Mouse (Mus musculus): ENCODE results near the gene Nrp2.

The Nrp2 gene

DNA sequence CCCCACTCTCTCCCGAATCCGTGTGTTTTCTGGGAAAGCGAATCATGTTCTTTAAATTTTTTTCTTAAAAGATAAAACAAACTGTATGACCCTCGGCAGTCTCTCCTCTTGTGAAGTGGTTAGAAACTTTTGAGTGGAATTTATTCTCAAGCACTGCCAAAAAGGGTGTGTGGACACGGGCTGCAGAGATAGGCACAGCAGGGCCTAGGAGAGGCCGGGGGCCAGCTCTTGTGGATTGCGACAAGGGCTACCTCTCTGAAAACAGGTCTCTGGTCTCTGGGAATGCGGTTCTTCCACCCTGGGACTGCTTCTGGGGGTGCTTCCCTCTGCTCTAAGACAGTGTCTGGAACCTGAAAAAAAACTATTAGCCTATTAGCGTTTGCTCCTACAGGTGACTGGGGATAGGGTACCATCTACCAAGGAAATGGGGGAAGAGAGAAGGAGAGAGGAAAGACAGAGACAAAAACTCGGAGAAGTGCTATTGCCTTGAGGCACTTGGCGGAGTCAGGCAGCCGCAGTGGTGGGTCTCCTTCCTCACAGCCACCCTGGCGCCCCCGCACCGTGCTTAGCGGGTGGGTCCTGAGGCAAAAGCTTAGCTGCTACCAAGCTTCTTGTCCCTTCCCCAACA is 1.9 kb downstream of the Nrp2 start:
- no peak for DNase-seq (ENCODE audit: low spot score in 2 of 2)

DNA sequence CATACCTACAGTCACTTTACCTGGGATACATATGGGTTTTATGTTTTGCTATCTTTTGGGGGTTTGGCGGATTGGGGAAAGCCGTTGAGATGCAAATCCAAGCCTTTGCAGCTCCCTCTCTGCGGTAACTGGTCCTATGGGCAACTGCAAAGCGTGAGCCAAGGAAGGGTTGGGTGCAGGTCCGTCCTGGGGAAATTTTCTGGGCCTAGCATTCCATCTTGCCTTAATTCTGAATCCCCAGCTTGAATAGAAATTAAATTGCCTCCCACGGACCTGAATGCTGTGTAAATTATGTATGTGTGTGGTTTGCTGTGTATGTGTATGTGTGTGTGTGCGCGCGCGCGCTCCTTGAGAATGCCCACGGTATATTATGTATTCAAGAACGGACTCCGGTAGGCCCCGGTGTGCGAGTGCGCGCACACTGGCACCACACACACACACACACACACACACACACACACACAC is 2.5 kb downstream of the Nrp2 start:
- DNase-seq (ENCODE audit: low spot score in 2 of 2), result no peak

DNA sequence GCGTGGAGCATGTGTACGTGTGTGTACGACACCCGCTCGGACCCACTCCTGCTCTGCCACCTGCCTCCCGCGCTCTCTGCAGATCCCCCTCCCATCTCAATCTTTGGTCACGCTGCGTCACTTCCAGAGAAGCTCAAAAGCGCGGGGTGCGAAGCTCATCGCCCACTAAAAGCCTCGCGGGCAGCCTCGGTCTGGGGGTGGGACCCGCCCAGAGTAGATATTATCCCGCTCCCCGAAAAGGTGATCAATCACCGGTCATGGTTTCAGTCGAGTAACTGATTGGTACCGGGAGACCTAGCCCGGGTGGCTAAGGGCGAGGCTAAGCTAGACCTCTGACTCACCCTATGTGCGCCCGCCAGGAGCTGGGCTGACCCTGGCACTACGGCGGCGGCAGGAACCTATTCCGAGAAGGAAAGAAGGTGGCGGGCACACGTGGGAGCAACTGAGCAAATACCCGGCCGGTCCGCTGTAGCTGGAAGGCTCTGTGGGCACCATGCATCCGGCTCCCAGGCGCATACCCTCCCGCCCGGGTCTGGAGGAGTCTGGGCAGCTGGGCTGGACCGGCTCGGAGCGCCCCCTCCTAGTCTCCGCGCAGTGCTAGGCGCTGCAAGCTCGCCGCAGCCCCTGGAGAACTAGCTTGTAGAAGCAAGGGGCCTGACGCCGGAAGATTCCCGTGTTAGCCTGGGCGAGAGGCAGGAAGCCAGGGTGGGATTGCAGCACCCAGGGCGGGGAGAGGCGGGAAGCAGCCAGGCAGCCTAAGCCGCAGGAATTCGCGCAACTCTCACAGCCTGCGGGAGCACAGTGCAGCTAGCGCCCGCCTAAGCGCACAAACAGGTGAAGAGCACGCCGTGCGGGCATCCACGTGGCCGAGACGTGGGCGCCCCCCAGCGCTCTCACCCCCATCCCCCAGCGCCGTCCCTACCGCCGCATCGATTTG is 3.3 kb downstream of the Nrp2 start:
- no peak for DNase-seq (ENCODE audit: low spot score in 2 of 2)

DNA sequence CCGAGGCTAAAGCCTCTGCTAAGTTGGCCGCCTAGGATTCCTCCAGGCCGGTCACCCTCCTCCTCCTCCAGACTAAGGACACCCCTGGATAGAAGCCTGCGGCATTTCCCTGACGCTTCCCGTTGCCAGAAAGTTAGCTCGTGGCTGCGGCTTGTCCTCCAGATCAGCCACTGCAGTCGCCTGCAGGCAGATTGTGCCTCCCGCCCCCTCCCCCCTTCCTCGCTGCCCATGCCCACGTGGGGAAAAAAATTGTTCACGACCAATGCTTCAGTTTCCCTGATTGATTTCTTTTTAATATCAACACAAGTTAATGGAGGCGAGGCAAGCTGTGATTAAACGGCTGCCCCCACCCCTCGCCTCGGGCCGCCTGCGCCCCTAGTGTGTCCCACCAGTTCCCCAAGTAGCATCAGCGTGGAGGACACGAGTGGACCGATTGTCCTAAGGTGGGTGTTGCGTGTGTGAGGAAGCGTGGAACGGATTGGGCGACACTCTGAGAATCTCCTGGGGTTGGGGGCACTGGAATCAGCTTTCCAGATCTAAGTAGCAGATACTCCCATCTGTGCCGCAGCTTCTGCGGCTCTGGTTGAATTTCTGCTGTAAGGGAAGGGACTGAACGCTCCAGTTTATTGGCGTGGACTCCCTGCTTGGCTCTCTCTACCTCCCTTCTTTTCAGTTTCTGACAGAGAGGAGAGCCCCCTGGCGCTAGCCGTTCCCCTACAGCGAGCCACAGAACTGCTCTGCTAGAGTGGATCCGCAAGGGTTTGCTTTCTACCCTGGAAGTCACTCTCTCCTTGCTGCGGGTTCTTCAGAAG is 4.2 kb downstream of the Nrp2 start:
- no peak for DNase-seq (ENCODE audit: low spot score in 2 of 2)

DNA sequence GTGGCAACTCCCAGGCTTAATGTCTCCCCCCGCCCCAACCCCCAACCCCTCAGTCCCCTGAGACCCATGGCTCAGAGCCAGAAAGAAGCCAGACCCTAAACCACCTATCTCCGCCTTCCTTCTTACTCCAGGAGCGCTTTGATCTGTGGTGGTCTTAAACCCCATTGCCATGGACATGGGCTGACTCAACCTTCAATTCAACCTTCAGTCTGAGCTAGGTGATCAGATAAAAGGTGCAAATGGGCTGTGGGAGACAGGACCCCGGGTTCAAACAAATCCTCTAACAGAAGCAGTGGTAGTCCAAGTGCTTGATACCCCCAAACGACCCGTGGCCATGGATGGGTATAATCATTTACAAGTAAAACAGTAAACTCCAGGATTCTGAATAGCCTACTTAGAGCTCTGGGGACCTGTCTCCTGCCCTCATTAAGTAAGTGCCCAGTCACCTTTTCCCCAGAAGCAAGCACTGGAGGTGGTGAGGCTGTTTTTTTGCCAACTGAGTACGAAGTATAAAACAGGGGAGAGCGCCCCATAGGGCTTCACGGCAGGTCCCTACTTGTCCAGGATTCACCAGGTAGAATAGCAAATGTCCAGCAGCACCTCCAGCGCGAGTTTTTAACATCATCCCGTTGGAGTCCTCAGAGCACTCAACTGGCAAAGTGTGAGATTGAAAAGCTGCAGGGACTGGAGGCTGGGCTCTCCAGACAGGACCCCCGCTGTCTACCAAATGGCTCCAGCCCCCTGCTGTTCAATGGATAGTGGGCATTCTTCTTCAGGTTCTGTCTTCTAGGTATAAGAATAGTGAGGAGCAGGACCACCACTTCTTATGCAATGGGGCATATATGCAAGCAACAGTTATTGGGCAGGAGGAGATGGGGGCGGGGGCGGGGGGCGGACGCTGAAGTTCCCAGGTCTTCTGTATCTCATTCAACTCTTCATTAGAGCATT is 5.1 kb downstream of the Nrp2 start:
- no peak for DNase-seq (ENCODE audit: low spot score in 2 of 2)

DNA sequence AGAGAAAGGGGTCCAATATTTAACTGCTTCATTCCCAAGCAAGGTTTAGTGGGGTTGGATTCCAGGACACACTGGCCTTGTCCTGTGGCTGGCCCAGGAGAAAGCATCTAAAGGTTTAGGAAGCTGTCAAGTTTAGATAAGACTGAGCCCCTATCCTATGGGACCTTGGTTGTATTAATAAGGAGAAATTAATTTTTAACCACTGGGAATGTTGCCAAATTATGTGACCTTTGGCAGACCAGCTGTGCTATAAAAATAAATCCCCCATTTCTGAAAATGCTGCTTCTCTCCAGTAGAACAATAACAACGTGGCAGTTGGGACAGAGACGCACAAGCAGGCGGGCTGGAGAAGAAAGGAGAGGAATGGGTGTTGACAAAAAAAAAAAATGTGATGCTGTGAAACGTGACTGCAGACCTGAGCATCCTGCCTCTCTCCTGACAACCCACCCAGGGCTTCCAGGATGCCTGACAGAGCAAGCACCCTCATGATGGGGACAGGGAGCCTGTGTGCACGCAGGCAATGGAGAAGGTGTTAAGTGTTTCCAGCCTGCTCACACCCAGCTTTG is 6.8 kb downstream of the Nrp2 start:
- DNase-seq (ENCODE audit: low spot score in 2 of 2), result no peak

DNA sequence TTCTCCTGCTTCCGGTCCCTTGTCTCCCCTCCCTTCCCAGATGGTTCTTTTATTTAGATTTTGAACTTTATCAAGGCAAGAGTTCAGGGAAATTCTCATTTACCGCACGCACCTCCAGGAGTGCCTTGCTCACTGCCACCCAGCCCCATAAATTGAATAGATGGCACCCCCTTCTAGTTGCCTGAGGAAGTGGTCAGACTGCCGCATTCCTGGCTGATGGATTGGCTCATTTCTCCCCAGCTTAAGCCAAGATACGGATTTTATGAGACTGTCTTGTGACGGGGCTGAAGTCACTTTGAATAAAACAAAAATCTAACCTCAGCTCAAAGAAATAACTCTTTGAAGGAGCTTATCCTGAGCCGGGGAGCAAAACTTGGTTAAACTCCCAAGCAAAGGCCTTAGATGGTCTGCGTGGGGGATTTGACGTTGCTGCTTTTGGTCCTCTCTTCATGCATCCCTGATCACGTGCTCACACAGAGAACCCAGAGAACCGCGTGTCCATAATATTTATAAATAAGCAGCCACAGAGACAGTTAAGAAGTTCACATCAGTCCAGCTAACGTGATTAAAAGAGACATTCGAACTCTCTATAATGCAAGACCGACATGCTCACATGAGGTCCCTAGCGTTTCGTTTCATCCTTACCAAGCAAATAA is 10.1 kb downstream of the Nrp2 start:
- DNase-seq (ENCODE audit: low spot score in 2 of 2), result no peak

DNA sequence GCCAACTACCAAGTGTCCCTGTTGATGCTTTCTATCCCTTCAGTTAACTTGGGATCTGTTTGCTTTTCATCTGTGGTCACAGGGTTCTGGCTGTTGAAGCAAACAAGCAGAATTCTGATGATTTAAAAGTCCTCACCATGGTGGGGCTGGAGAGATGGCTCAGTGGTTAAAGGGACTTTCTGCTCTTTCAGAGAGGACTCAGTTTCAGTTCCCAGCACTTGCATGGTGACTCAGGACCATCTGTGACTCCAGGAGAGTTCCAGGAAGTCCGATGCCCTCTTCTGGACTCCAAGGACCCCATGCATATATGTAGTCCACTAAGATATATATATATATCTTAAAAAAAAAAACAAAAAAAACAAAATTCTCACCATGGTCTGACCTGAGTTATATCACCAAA is 11.9 kb downstream of the Nrp2 start:
- no peak for DNase-seq (ENCODE audit: low spot score in 2 of 2)

DNA sequence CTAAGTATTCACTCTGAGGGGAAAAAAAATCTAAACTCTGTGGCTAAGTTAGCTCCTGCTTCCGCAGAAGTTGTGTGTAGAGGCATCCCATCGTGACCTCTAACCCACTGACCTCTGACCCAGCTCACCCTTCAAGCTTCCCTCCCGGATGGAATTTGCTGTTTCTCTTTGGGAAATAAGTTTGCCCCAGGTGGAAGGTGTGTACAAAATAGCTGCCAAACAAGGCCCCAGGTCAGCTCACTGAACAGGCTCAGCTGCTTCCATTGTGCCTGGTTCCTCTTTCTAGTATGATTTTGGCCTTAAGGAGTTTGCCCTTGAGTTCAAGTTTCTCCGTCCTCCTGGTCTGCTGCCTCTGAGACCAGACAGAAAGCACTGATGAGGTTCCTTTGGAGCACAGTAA is 12.6 kb downstream of the Nrp2 start:
- no peak for DNase-seq (ENCODE audit: low spot score in 2 of 2)

DNA sequence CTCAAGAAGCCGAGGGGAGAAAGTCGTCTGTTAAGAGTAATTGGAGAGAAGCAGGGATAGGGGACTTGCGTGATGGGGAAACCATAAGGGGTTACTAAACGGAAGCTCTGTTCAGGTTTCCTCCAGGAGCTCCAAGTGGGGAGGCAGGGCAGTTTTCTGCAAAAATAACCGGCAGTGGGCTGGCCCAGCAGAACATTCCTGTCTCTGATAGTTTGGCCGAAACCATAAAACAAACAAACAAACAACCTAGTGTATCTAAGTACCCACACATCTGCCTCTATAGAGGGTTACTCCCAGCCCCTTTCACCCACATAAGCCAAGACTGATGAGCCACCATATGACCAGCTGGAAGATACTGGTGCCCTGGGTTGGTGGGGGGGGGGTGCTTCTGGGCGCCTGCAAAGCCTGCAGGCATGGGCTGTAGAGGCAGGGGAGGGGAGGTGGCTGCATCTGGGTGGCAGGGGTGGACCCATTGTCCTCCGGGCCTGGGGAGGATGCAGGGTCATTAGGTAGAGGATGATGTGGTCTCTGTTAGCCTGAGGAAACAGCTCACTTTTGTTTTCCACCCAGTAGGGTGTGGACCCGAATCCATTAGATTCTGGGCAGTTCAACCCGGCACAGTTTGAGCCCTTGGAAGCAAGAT is 13.9 kb downstream of the Nrp2 start:
- DNase-seq (ENCODE audit: low spot score in 2 of 2), result no peak

DNA sequence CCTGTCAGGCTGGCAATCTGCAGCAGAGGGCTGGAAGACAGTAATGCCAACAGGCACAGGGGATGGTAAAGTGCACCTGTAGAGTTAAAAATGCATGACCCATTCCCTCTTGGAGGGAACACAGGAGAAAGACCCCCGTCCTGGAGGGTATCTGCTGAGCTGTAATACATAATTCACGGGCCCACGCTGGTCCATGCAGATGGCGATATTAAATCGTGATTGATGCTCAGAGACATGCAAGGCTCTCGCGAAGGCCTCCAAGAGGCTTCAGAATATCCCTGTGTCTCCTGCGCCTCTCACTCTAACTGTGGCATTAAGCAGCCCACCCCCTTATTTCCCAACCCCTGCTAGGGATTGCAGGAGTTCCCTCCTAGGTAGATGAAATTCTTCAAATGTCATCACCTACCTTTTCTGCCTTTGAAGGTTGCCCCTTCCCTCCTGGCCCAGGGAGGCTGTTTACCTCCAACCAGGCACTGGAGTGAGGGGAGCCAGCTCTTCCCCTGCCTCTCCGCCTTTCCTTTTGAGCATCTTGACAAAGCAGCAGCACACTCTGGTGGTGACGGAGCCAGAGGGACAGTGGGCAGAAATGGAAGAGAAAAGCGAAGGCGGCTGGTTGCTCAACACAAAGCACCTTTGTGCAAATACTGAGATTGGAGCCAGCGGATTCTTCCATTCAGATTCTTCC is 14.6 kb downstream of the Nrp2 start:
- DNase-seq (ENCODE audit: low spot score in 2 of 2), result no peak

DNA sequence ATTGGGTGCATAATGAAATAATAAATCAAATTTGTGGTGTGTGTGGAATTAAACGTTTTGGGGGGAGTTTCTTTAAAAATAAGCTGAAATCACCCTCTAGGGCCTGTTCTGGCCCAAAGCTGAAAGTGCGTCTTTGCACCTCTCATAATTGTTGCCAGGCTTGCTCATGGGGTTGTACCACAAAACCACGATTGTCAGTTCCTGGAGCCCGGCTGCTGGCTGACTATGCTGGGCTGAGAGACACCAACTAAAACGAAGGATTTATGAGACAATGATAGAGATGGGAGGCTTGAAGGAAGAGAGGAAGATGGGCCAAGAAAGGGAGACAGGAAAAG is 15.1 kb downstream of the Nrp2 start:
- no peak for DNase-seq (ENCODE audit: low spot score in 2 of 2)

DNA sequence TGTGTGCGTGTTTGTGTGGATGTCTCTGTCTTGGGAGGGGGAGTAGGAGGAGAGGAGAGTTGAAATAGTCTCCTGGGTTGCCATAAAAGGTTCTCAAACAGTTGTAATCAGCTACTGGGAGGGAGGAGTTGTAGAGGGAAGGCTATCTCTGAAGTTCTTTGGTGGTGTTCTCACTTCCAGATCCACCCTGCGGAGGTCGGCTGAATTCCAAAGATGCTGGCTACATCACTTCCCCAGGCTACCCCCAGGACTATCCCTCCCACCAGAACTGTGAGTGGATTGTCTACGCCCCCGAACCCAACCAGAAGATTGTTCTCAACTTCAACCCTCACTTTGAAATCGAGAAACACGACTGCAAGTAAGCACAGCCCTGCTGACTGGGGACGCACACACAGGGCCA is 15.7 kb downstream of the Nrp2 start:
- no peak for DNase-seq (ENCODE audit: low spot score in 2 of 2)

DNA sequence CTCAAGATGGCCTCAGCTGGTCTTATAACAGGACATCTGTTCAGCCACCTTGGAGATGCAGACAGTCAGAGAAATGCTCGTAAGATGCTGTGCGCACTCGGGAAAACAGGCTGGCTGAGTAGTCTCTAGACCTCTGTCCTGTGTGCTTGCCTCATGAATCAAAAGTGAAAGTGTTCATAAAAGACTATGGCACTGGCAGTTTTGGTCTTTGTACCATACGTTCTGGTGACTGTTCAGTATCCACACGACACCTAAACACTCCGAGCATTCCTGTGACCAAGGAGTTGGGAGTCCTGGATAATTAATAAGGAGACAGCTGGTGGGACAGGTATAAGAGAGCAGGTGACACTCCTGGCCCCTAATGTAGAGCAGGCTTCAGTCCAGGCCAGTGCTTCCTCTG is 16.7 kb downstream of the Nrp2 start:
- no peak for DNase-seq (ENCODE audit: low spot score in 2 of 2)

DNA sequence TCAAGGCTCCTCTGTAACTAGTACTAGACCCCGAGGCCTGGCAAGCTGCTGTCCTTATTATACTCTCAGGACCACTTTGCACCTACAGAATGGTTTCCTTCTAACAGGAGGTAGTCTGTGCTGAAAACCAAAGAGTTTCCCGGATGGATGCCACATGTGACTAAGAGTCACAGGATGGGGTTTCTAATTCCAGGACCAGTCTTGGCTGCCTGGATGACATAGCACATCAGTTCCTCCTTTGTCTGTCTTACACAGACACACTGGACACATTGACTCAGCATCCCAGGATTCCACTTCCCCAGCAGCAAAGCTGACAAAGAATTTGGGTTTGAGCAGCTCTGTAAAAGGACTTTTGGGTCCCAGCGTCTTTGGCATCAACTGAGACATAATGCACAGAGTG is 17.1 kb downstream of the Nrp2 start:
- DNase-seq (ENCODE audit: low spot score in 2 of 2), result no peak

DNA sequence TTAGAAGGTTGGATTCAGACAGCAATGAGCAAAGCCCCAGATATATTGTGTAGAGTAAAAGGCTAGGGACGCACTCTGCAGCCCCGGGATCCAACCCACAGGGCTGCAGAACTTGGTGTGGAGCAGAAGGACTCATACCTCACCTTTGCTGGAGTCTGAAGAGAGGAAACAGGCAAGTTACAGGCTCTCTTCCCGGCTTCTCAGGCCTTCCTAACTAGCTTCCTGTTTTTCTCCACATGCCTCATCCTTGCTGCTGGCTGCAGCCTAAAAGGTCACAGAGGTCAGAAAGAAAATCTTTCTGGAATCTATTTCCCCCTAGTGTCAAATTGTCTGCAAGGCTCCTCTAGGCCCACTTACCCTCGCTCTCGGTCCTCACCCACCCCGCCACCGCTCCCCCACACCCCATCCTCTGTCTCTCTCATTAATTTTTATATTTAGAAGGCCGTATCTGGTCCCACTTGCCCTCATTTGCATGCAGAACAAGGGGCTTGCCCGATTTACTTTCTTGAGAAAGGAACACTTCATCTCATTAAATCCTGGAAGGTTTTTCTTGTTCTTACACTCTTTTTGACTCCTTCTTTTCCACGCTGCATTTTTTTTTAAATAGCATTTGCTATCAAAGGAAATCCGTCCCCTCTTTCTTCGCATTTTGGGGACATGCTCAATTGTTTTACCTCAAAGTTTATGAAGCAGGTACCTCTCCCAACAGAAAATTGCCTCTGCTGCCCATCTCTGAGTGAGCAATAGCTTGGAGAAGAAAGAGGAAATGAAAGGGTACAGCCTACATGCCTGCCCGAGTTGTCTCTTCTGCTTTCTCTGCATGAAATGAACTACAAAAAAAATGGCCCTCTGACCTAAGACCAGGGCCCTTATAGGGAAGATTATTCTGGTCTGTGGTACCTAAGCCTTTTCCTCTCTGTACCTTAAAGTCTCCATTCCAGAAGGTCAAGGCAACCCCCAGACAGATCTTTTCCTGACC is 17.9 kb downstream of the Nrp2 start:
- no peak for DNase-seq (ENCODE audit: low spot score in 2 of 2)

DNA sequence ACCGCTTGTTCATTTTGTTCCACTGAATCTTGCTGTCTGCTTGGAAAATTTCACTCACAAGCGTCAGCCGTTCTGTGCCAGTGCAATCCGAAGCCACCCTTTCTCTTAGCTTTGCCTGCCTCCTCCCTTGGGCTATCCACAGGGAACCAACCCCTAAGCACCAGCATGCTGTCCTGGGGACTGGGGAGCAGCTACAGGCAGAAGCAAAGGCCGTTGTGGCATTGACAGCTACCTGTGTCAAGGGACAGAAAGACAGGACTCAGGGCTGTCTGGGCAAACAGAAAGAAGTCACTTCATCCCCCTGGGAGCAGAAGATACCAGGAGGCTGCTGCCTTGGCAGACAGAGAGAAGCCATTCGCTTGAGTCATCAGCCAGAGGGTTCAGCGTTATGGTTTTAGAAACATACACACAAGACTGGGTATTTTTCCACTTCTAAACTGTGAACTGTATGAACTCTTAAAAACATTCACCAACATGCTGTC is 18.7 kb downstream of the Nrp2 start:
- DNase-seq (ENCODE audit: low spot score in 2 of 2), result no peak

DNA sequence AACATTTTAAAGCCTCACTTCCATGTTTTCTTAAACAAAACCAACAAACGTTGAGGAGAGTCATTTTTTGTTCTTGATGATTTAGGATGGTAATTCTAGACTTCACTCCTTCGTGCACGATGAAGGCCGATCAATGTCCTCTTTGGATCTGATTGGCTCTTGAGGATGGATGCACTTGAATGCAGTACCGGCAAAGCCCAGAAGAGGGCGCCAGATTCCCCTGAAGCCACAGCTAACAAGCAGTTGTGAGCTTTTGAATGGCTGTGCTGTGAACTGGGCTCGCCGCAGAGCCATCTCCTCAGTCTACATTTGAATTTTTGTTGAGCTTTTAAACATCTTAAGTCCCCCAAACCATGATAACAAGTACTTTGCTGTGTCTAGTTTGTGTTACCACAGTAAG is 19.4 kb downstream of the Nrp2 start:
- DNase-seq (ENCODE audit: low spot score in 2 of 2), result peak in 1 of 2 experiments; percentile 42

Measured in spleen, postnatal 10 days (tissue).